8 mouse cellular contexts compared by ENCODE assay signal in the genomic region with DNA sequence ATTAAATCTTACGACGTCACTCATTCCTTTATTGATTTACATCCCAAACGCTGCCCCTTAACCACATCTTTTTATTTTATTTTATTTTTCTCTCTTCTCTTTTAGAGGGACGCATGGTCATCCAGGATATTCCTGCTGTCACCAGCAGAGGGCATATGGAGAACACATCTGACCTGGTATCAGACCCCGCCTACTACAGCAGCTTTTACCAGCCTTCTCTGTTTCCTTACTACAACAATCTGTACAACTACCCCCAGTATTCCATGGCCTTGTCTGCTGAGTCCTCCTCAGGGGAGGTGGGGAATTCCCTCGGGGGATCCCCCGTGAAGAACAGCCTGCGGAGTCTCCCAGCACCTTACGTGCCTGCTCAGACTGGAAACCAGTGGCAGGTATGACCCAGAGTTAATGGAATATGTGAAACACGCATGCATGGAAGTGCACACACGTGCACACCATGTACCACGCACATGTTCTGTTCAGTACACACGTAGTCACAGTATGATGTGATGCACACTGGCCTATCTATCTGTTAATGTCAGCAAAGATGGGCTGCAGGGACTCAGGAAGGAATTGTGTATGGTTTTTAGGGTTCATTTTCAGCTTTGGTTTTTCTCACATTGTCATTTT. TPM values are rescaled to one million over a fixed set of nuclear protein-coding genes. Genes with fewer than 3 reads are reported as not detected.
DNase-seq lines count a peak whose midpoint lies in the region; ATAC-seq lines count a peak whose summit lies in the region.

No protein-coding gene starts in this region.

- no peak overlapping the region for H3K4me3 ChIP-seq in liver, embryonic 12.5 days
- H3K4me3 ChIP-seq in midbrain, embryonic 14.5 days (replicated peaks; ENCODE audit: low read depth, low read length), result no peak overlapping the region
- no peak overlapping the region for H3K4me3 ChIP-seq in stomach, embryonic 14.5 days (ENCODE audit: low read depth, low read length)

- no peak overlapping the region for H3K9ac ChIP-seq in liver, embryonic 12.5 days
- H3K9ac ChIP-seq in midbrain, embryonic 14.5 days (replicated peaks; ENCODE audit: low read length), result no peak overlapping the region
- H3K9ac ChIP-seq in stomach, embryonic 14.5 days (replicated peaks; ENCODE audit: low read depth, low read length), result 0 out of 2 replicates have a peak overlapping the region, but pooled peaks have one; percentile 3

- H3K9me3 ChIP-seq in liver, embryonic 12.5 days (replicated peaks), result no peaks in the 10 kb centered on the region
- H3K9me3 ChIP-seq in midbrain, embryonic 14.5 days (ENCODE audit: control insufficient read depth, low read length), result no peaks in the 10 kb centered on the region; the same call in 1 of the 2 replicates
- no peaks in the 10 kb centered on the region for H3K9me3 ChIP-seq in stomach, embryonic 14.5 days (ENCODE audit: control insufficient read depth, low read depth, low read length)

- WGBS in liver, embryonic 12.5 days (ENCODE audit: insufficient replicate concordance), result 28% methylated on average over 13 of the region's 13 CpGs
- WGBS in midbrain, embryonic 14.5 days, result 37% methylated on average over 13 of the region's 13 CpGs
- WGBS in stomach, embryonic 14.5 days, result 36% methylated on average over 13 of the region's 13 CpGs

- no peaks in the 10 kb centered on the region for H3K27me3 ChIP-seq in liver, embryonic 12.5 days (replicated peaks)
- H3K27me3 ChIP-seq in midbrain, embryonic 14.5 days (ENCODE audit: control insufficient read depth, insufficient read depth, low read length), result no peaks in the 10 kb centered on the region
- no peaks in the 10 kb centered on the region for H3K27me3 ChIP-seq in stomach, embryonic 14.5 days (ENCODE audit: control insufficient read depth, insufficient read depth, low read length)

- H3K4me1 ChIP-seq in liver, embryonic 12.5 days, result no peaks in the 10 kb centered on the region
- no peaks in the 10 kb centered on the region for H3K4me1 ChIP-seq in midbrain, embryonic 14.5 days (ENCODE audit: control insufficient read depth, insufficient read depth, low read length)
- H3K4me1 ChIP-seq in stomach, embryonic 14.5 days (ENCODE audit: control insufficient read depth, insufficient read depth, low read length), result no peaks in the 10 kb centered on the region

- no peak for ATAC-seq in liver, embryonic 12.5 days
- peak; percentile 66 for ATAC-seq in midbrain, embryonic 14.5 days (ENCODE audit: low FRiP score, low TSS enrichment)
- ATAC-seq in stomach, embryonic 14.5 days (ENCODE audit: insufficient number of reproducible peaks, insufficient read depth, low FRiP score, low read depth), result no peak

- H3K27ac ChIP-seq in liver, embryonic 12.5 days, result no peak overlapping the region
- H3K27ac ChIP-seq in midbrain, embryonic 14.5 days (replicated peaks; ENCODE audit: low read depth, low read length), result no peak overlapping the region
- H3K27ac ChIP-seq in stomach, embryonic 14.5 days (ENCODE audit: low read length), result no peak overlapping the region

- no peak overlapping the region for H3K4me2 ChIP-seq in liver, embryonic 12.5 days
- no peak overlapping the region for H3K4me2 ChIP-seq in midbrain, embryonic 14.5 days (ENCODE audit: low read length)
- H3K4me2 ChIP-seq in stomach, embryonic 14.5 days (replicated peaks; ENCODE audit: low read depth, low read length), result no peak overlapping the region

- DNase-seq in liver, result peak; percentile 50
- peak; percentile 64 to 71 for DNase-seq in cerebellum, postnatal 14 days
- peak; percentile 9 to 25 for DNase-seq in frontal cortex, postnatal 10 days (ENCODE audit: low spot score in 2 of 2)
- peak; percentile 49 for DNase-seq in kidney, adult 18-20 months
- DNase-seq in left cerebral cortex, postnatal 4 days, result peak; percentile 56
- peak; percentile 85 for DNase-seq in midbrain, embryonic 14.5 days

- no peaks in the 10 kb centered on the region for H3K36me3 ChIP-seq in liver, embryonic 12.5 days
- H3K36me3 ChIP-seq in midbrain, embryonic 14.5 days (ENCODE audit: control insufficient read depth, insufficient read depth, low read length), result no peaks in the 10 kb centered on the region
- H3K36me3 ChIP-seq in stomach, embryonic 14.5 days (ENCODE audit: control insufficient read depth, insufficient read depth, low read length), result no peaks in the 10 kb centered on the region

- intact Hi-C loops in left cerebral cortex, postnatal 4 days (cut with DNase I), result loop anchor here (5.0 kb wide), 1 partner anchor 76 kb away; no protein-coding TSS in a partner anchor

RNA-seq across cellular contexts. Expression of a gene that starts 40.4 kb away (rescaled TPM):
- 0.06 TPM in 1 of 2 replicates, not detected in the other for polyA plus RNA-seq in liver, embryonic 12.5 days (2016; fragmentation: Nextera tagmentation; extraction: Ambion mirVana)
- total RNA-seq in left cerebral cortex, postnatal 4 days (2021), result not detected
- not detected in 2 replicates for polyA plus RNA-seq in midbrain, embryonic 14.5 days (2014; fragmentation: Nextera tagmentation; extraction: Ambion mirVana)
- not detected in 2 replicates for polyA plus RNA-seq in stomach, embryonic 14.5 days (2014; fragmentation: Nextera tagmentation; extraction: Ambion mirVana)

Comparison
In these comparisons a context has a peak if more than half of its experiments do, and no peak if none do; other contexts are left out.
1. DNase-seq: peak in every context shown above with its lines; median percentile 85 in midbrain, embryonic 14.5 days; 68 in cerebellum, postnatal 14 days; 56 in left cerebral cortex, postnatal 4 days; 50 in liver; 49 in kidney, adult 18-20 months; 17 in frontal cortex, postnatal 10 days.